Mouse (Mus musculus) layer of hippocampus, postnatal 14 days (tissue): ENCODE results near the gene Zbtb45. TPM values are rescaled to one million over a fixed set of nuclear protein-coding genes. Genes with fewer than 3 reads are reported as not detected.

Experiments
- DNase-seq, 2 experiments: peaks; one replicate each; pipeline ENCODE4 v3.0.0; 2021 to 2022; ENCODE audit warnings: low spot score in 2 of 2, mixed read lengths in 1 of 2
- total RNA-seq, 2 experiments: library from RNA; stranded (reverse); gene quantifications; 2 replicates each; pipeline ENCODE4 v1.2.3; 2021

Gene Zbtb45
- total RNA-seq, 2 experiments from 2014 or later = 27.8 to 30.9 TPM

GRCm38 (mm10) chr7:12998851-12999250, 11.0 kb downstream of the Zbtb45 start, which contains the start of gene Trim28:
Trim28 (plus strand) TSS chr7:12999114.
- DNase-seq = no peak

GRCm38 (mm10) chr7:12998053-12998452, 11.8 kb downstream of the Zbtb45 start, which contains the start of gene Slc27a5:
Slc27a5 (minus strand) TSS chr7:12998192.
- no peak for DNase-seq

GRCm38 (mm10) chr7:12997230-12997629, 12.6 kb downstream of the Zbtb45 start:
- DNase-seq = no peak

GRCm38 (mm10) chr7:12995862-12996261, 14.0 kb downstream of the Zbtb45 start:
- DNase-seq = no peak

GRCm38 (mm10) chr7:12993148-12993547, 16.7 kb downstream of the Zbtb45 start:
- DNase-seq = no peak

GRCm38 (mm10) chr7:12992222-12992621, 17.6 kb downstream of the Zbtb45 start:
- no peak for DNase-seq

GRCm38 (mm10) chr7:12987409-12988189, 22.2 kb downstream of the Zbtb45 start:
- DNase-seq = no peak

GRCm38 (mm10) chr7:12986906-12987305, 22.9 kb downstream of the Zbtb45 start:
- no peak for DNase-seq

GRCm38 (mm10) chr7:12985724-12986123, 24.1 kb downstream of the Zbtb45 start:
- DNase-seq = no peak

GRCm38 (mm10) chr7:12980291-12980690, 29.5 kb downstream of the Zbtb45 start:
- DNase-seq = no peak

GRCm38 (mm10) chr7:12979776-12980175, 30.1 kb downstream of the Zbtb45 start:
- no peak for DNase-seq

GRCm38 (mm10) chr7:12978931-12979722, 30.7 kb downstream of the Zbtb45 start:
- DNase-seq = no peak

- DNase-seq = peak; percentile 99
Measured at GRCm38 (mm10) chr7:12977682-12978389, 32.0 kb downstream of the Zbtb45 start, which contains the start of gene Zfp446. Zfp446 (plus strand) TSS chr7:12977848.

GRCm38 (mm10) chr7:12970906-12971305, 38.9 kb downstream of the Zbtb45 start:
- DNase-seq = no peak

GRCm38 (mm10) chr7:12966104-12966845, 43.6 kb downstream of the Zbtb45 start:
- peak in 1 of 2 experiments; percentile 52 for DNase-seq

- DNase-seq = peak; percentile 90 to 94
Measured at GRCm38 (mm10) chr7:12965678-12966091, 44.1 kb downstream of the Zbtb45 start, which contains the start of gene Zfp324. Zfp324 (plus strand) TSS chr7:12965838.

GRCm38 (mm10) chr7:12961511-12962141, 48.2 kb downstream of the Zbtb45 start:
- DNase-seq = peak; percentile 42 to 64

- DNase-seq = no peak
Measured at GRCm38 (mm10) chr7:12959718-12960117, 50.1 kb downstream of the Zbtb45 start.

- no peak for DNase-seq
Measured at GRCm38 (mm10) chr7:12958948-12959347, 50.9 kb downstream of the Zbtb45 start.

- no peak for DNase-seq
Measured at GRCm38 (mm10) chr7:12957511-12957910, 52.3 kb downstream of the Zbtb45 start.
